Mouse (Mus musculus): ENCODE data around the gene Tanc1. TPM values are rescaled to one million over a fixed set of nuclear protein-coding genes. Genes with fewer than 3 reads are reported as not detected.

The Tanc1 gene
- total and polyA plus RNA-seq, 2 experiments from 2014 or later = 2.7 to 7.3 TPM

DNA sequence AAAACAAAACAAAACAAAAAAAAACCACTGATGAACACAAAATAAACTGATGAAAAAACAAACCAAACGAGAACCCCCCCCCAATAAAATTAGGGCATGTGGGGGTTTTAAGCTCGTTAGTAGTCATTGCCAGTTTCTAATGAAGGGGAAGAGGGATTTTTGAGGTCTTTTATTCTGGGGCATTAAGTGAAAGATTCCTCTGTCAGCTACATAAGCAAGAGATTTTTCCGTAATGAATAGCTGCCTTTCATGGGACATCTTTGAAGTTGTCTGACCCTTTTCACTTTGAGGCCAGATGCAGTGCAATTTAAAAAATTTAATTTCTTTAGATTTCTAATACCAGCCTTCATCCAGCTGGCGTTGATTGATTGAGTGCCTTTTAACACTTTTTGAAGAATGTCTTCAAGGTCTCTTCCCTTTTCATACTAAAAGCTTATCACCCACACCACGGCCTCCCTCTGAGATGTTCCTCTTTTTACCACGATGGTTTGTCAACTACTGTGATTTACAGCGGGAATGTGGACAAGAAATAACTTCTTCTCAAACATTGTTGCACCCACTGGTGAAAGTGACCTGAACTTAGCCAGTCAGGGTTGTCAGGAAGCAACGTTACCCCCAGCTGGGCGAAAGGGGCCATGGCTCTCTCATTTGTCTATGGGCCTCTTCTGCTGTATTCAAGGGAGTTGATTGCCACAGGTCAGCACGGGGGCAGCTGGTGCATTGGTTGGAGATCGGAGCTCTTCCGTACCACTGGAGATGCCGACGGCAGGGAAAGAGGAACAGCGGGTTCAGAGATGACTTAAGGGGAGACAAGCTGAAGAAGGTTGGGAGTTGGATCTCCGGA, 76.6 kb downstream of the Tanc1 start:
- Histone ChIP-seq H3K9ac (replicated peaks; ENCODE audit: low read length, poor library complexity, severe bottlenecking) (no peak overlapping the region), H3K36me3 (ENCODE audit: insufficient read depth, low read length) (no peaks in the 10 kb centered on the region), H3K4me3 (ENCODE audit: low read depth, low read length) (no peak overlapping the region), H3K27me3 (ENCODE audit: insufficient read depth, low read length) (no peaks in the 10 kb centered on the region), H3K27ac (ENCODE audit: low read depth, low read length) (no peak overlapping the region), H3K4me1 (ENCODE audit: insufficient read depth, low read length) (no peaks in the 10 kb centered on the region), H3K4me2 (ENCODE audit: low read depth, low read length, poor library complexity, severe bottlenecking) (no peak overlapping the region), H3K9me3 (ENCODE audit: low read length) (no peaks in the 10 kb centered on the region)
- ATAC-seq (ENCODE audit: low FRiP score) (no peak), DNase-seq (ENCODE audit: low spot score) (no peak)
- TF ChIP-seq CTCF (IDR thresholded peaks at IDR 0.05) = no peak
- 71% methylated on average over 16 of the region's 16 CpGs for WGBS

DNA sequence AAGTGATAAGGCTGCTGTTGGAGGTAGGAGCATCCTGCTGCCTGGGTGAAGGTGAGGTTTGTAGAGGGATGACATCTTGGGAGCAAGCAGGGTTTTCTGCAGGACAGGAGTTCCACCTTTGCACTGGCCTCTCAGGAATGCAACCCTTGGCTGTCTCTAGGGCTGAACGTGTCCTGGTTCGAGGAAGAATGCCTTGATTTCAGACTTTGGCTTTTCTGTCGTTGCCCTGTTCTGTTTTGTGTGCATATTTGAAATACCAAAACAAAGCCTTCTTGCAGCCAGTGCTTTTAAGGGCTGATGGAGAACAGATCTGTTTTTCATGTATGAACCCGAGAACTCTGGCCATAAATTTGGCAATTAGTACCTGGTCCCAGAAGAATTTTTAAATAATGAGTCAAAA, 79.3 kb downstream of the Tanc1 start:
- DNase-seq (ENCODE audit: low spot score) = no peak
- 72% methylated on average over 4 of the region's 4 CpGs for WGBS
- no peak for TF ChIP-seq CTCF (IDR thresholded peaks at IDR 0.05)

DNA sequence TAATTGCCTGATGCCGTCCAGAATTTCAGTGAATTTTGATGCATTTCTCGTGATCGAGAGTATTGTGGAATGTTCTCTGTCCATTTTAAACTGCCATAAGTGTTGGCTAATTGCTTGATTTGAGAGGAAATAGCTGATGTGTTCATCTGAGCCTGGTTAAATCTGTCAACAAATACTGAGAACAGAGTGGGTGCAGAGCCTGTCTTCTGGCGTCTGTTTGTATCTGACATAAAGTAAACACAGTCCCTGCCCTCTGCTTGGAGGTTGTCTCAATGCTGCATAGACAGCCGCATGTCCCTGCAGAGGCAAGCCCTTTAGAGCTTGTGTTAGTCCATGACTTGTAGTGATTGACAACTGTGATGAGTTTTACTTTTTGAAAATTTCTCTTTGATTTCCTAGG, 81.6 kb downstream of the Tanc1 start:
- Histone ChIP-seq H3K4me2 (ENCODE audit: low read depth, low read length, poor library complexity, severe bottlenecking) (no peak overlapping the region), H3K4me3 (ENCODE audit: low read depth, low read length) (no peak overlapping the region), H3K27me3 (ENCODE audit: insufficient read depth, low read length) (no peaks in the 10 kb centered on the region), H3K9ac (replicated peaks; ENCODE audit: low read length, poor library complexity, severe bottlenecking) (no peak overlapping the region), H3K27ac (ENCODE audit: low read depth, low read length) (no peak overlapping the region), H3K4me1 (ENCODE audit: insufficient read depth, low read length) (no peaks in the 10 kb centered on the region), H3K36me3 (ENCODE audit: insufficient read depth, low read length) (no peaks in the 10 kb centered on the region), H3K9me3 (ENCODE audit: low read length) (no peaks in the 10 kb centered on the region)
- WGBS = 83% methylated on average over 5 of the region's 5 CpGs
- no peak for TF ChIP-seq CTCF (IDR thresholded peaks at IDR 0.05)
- no peak for DNase-seq (ENCODE audit: low spot score)
- ATAC-seq (ENCODE audit: low FRiP score) = no peak

More for the DNA sequence above, 79.3 kb downstream of the Tanc1 start:
- no peaks in the 10 kb centered on the region for H3K9me3 ChIP-seq (ENCODE audit: low read length)
- no peak overlapping the region for H3K4me3 ChIP-seq (ENCODE audit: low read depth, low read length)
- ATAC-seq (ENCODE audit: low FRiP score) = no peak
- H3K9ac ChIP-seq (replicated peaks; ENCODE audit: low read length, poor library complexity, severe bottlenecking) = no peak overlapping the region
- no peak overlapping the region for H3K4me2 ChIP-seq (ENCODE audit: low read depth, low read length, poor library complexity, severe bottlenecking)
- H3K4me1 ChIP-seq (ENCODE audit: insufficient read depth, low read length) = no peaks in the 10 kb centered on the region
- H3K27me3 ChIP-seq (ENCODE audit: insufficient read depth, low read length) = no peaks in the 10 kb centered on the region
- no peak overlapping the region for H3K27ac ChIP-seq (ENCODE audit: low read depth, low read length)
- H3K36me3 ChIP-seq (ENCODE audit: insufficient read depth, low read length) = no peaks in the 10 kb centered on the region

DNA sequence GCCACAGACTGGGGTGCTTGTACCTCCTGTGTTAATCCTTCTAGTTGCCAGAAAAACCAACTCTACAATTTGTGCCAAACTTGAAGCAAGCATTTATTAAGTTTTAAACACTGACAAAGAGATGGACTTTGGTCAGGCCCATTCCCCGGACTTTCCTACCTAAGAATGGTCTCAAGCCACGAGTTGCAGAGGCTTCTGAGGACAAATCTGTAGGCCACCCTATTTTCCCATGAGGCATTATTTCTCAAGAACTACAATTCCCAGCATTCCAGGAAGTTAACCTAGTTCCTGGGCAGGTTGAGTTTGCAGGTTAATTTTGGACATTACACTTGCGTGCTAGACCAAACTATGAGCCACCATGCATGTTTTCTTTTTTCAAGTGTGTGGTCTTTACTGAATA, 85.3 kb downstream of the Tanc1 start:
- DNase-seq (ENCODE audit: low spot score) (no peak), ATAC-seq (ENCODE audit: low FRiP score) (no peak)
- Histone ChIP-seq H3K4me3 (ENCODE audit: low read depth, low read length) (no peak overlapping the region), H3K4me1 (ENCODE audit: insufficient read depth, low read length) (no peaks in the 10 kb centered on the region), H3K36me3 (ENCODE audit: insufficient read depth, low read length) (no peaks in the 10 kb centered on the region), H3K4me2 (ENCODE audit: low read depth, low read length, poor library complexity, severe bottlenecking) (no peak overlapping the region), H3K9ac (replicated peaks; ENCODE audit: low read length, poor library complexity, severe bottlenecking) (no peak overlapping the region), H3K9me3 (ENCODE audit: low read length) (no peaks in the 10 kb centered on the region), H3K27me3 (ENCODE audit: insufficient read depth, low read length) (no peaks in the 10 kb centered on the region), H3K27ac (ENCODE audit: low read depth, low read length) (no peak overlapping the region)
- no peak for TF ChIP-seq CTCF (IDR thresholded peaks at IDR 0.05)
- WGBS = 86% methylated on average over 3 of the region's 3 CpGs

DNA sequence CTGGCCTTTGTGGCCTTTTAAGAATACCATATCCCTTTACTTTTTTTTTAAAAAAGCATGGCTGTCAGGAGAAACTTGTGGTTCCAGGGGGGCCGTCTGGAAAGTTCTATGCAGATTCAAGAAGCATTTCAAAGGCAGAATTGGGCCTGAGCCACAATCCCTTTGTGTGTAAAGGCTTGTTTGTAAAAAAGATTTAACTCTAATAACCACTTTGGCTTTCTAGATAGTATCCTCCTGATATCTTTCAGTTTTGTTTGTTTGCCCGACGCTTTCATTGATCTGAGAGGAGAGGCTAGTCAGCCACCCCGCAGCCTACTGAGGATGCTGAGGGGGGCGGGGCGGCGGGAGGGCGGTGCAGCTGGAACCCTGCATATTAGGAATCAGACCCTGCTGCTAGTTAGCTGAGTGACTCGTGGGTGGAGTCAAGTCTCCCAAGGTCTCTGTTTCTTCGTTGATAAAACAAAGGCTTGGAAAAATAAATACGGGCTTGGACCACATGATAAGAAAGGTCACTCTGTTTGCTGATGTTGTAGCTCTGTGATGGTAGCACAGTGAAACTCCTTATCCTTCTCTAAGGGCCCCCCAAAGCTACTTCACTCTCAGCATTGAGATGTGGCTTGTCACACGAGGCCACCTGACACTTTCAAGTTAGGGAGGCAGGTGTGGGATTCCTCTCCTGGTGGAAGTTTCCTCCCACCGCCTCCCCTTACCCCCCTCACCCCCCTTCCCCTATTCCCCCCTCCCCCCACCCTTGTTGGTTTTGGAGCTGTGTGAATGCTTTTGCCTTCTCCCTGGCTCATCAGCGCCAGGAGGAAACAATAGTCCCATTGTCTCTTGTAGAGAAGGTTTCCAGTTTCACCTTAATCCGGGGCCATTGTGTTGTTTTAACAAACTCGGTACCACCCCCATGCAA, 86.1 kb downstream of the Tanc1 start:
- no peak for TF ChIP-seq CTCF (IDR thresholded peaks at IDR 0.05)
- Histone ChIP-seq H3K4me3 (ENCODE audit: low read depth, low read length) (no peak overlapping the region), H3K27me3 (ENCODE audit: insufficient read depth, low read length) (no peaks in the 10 kb centered on the region), H3K4me2 (ENCODE audit: low read depth, low read length, poor library complexity, severe bottlenecking) (peak overlapping the region; percentile 34), H3K4me1 (ENCODE audit: insufficient read depth, low read length) (no peaks in the 10 kb centered on the region), H3K9ac (replicated peaks; ENCODE audit: low read length, poor library complexity, severe bottlenecking) (no peak overlapping the region), H3K27ac (ENCODE audit: low read depth, low read length) (no peak overlapping the region), H3K36me3 (ENCODE audit: insufficient read depth, low read length) (no peaks in the 10 kb centered on the region), H3K9me3 (ENCODE audit: low read length) (no peaks in the 10 kb centered on the region)
- 4% methylated on average over 15 of the region's 16 CpGs for WGBS
- DNase-seq (ENCODE audit: low spot score) (peak; percentile 41), ATAC-seq (ENCODE audit: low FRiP score) (no peak)

Data from midbrain, postnatal 0 days (tissue).